Mouse (Mus musculus): Measurements from ENCODE around the gene Pusl1. TPM values are rescaled to one million over a fixed set of nuclear protein-coding genes. Genes with fewer than 3 reads are reported as not detected.

The Pusl1 gene
- polyA plus RNA-seq (2012; rRNA removed) = 41.8 and 63.5 TPM in 2 replicates

DNA sequence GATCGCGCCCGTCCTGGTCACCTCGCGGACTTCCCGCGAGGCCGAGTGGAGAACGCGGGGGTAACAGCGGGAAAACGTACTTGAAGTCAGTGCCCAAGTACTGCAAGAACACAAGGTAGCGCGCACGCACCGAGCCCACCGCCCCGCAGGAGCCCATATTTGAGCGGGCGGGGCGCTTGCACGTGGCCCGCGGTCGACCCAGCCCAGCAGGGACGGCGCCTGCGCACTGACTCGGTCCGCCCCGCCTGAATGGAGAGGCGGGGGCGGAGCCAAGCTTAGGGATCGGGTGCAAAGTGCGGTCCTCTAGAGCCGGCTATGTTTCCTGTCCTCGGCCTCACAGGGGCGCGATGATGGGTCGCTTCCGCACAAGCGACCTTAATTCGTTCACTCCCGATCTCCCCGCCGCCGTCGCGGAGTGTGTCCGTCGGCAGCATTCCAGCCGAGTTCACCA is at the start of gene Pusl1, which contains the start of gene Acap3:
Gene Pusl1 (minus strand): TSS at position 231 of the 451 bp plus-strand sequence.
Gene Acap3 (plus strand): TSS at position 272 of the 451 bp plus-strand sequence.

DNA sequence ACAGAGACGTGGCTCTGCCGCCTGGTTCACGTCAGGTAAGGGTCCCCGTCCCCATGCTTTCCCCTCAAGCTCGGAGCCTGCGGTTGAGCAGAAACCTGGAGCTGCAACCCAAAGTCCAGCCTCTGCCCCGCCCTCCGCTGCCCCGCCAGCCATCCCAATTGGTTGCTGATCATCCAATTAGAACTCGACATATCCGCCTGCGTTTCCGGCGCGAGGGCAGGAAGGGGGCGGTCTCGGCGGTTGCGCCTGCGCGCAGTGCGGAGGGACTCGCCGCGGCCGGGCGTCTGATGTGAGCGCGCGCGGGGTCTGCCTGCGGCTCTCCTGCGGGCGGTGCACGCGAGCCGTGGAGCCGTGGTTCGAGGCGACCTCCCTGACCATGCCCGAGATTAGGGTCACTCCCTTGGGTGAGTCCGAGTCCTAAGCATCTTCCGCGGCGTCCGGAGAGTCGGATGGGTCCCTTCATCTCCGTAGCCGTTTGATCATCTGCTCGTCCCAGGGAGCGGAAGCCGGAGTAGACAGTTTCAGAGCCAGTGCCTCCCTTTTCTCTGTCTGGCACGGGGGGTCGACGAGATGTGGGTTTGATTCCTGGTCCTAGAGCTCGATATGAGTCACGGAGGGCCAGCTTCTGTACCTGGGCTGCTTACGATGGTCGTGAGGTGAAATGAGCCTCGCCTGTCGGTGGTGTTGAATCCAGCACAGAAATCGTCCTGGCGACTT is 22.1 kb downstream of the Pusl1 start, which contains the start of the genes Cptp and Ints11:
Gene Cptp (minus strand): TSS at position 124 of the 717 bp plus-strand sequence.
Gene Ints11 (plus strand): TSS at position 230 of the 717 bp plus-strand sequence.

DNA sequence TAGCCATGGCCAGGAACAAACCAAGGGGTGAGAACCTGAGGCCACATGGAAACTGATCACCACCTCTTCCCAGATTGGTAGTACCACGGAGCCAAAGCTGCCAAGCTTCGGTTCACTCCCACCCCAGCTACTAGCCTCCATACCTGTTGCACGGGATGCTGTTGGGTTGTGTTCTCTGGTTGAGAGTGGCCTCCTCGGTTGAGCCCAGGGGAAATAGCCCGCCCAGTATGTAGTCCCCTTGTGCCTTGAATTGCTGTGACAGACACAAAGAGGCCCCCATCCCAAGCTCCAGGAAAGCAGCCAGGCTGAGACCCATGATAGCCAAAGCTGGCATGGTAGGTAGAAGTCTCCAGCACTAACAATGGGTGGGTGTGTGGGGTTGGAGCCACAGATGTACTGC is 28.6 kb downstream of the Pusl1 start, which contains the start of gene Tas1r3:
Gene Tas1r3 (minus strand): TSS at position 362 of the 400 bp plus-strand sequence.

DNA sequence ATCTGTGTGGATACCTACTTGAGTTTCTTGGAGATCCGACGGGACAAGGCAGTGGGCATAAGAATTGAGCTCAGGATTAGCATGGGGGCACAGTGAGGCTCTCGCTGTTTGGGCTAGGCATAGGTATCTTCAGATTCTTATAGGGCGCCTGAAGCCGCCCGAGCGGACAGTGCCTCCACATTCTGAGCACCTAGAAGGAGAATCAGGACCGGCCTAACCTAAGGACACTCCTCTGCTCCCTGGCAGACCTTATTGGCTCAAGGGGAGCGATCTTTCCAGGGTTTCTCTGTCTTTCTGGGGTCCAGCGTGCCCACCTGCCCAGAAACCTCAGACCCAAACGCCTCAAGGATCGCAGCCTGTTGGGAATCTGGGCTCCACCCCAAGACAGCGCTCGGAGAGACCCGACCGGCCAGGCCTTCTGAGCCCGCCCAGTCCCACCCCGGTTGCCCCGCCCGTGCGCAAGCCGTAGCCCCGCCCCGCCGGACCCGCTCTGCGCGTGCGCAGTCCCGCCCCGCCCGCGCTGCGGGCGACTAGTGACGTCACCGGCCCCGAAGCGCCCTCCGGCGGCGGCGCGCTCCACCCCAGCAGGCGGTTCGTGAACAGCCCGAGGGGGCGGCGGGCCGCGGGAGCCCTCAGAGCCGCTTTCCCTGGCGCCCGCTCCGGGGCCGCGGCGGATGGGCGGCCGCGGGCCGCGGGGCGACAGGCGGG is 44.6 kb downstream of the Pusl1 start, which contains the start of gene Dvl1:
Gene Dvl1 (plus strand): TSS at position 532 of the 708 bp plus-strand sequence.

DNA sequence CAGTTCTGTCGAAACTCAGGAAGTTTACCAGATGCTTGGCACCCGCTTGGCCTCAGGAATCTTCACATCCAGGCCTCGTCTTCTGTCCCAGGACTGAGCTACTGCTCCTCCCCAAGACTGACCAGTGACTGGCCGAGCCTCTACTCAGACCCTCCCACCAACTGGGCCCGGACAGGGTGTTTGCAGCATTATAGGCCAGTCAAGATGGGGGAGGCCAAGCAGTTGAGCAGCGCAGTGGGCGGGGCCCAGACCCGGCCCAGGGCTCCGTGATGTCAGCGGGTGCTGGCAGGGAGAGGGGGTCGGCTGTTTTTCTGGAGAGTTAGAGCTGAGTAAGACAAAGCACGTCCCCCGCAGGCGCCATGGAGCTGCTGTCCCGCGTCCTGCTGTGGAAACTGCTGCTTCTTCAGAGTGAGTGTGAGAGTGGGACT is 52.1 kb downstream of the Pusl1 start, which contains the start of gene Mxra8:
Gene Mxra8 (plus strand): TSS at position 198 of the 428 bp plus-strand sequence.

Other genes with a start within 250 kb of the Pusl1 start
- not detected in 2 replicates for gene Gm10563, start 246.4 kb downstream of the Pusl1 start, polyA plus RNA-seq (2012; rRNA removed)
- gene Mmp23, start 238.4 kb downstream of the Pusl1 start, polyA plus RNA-seq (2012; rRNA removed) = 18.8 and 26.7 TPM in 2 replicates
- gene Mib2, start 222.6 kb downstream of the Pusl1 start, polyA plus RNA-seq (2012; rRNA removed) = 42.5 and 44.6 TPM in 2 replicates
- gene Fndc10, start 197.4 kb downstream of the Pusl1 start, polyA plus RNA-seq (2012; rRNA removed) = 16.5 and 25.8 TPM in 2 replicates
- gene Ssu72, start 187.0 kb downstream of the Pusl1 start, polyA plus RNA-seq (2012; rRNA removed) = 62.7 and 102 TPM in 2 replicates
- 0.37 and 1.4 TPM in 2 replicates for gene Tmem240, start 157.0 kb downstream of the Pusl1 start, polyA plus RNA-seq (2012; rRNA removed)
- gene Atad3a, start 130.7 kb downstream of the Pusl1 start, polyA plus RNA-seq (2012; rRNA removed) = 57.0 and 97.8 TPM in 2 replicates
- 11.4 and 13.1 TPM in 2 replicates for gene Vwa1, start 117.1 kb downstream of the Pusl1 start, polyA plus RNA-seq (2012; rRNA removed)
- 0.18 and 0.28 TPM in 2 replicates for gene Tmem88b, start 105.9 kb downstream of the Pusl1 start, polyA plus RNA-seq (2012; rRNA removed)
- gene Ankrd65, start 101.3 kb downstream of the Pusl1 start, polyA plus RNA-seq (2012; rRNA removed) = 0.09 TPM in 1 of 2 replicates, not detected in the other
- gene Mrpl20, start 88.9 kb downstream of the Pusl1 start, polyA plus RNA-seq (2012; rRNA removed) = 18.2 and 33.5 TPM in 2 replicates
- gene Ccnl2, start 79.3 kb downstream of the Pusl1 start, polyA plus RNA-seq (2012; rRNA removed) = 18.2 and 22.6 TPM in 2 replicates
- 106 and 164 TPM in 2 replicates for gene Aurkaip1, start 60.5 kb downstream of the Pusl1 start, polyA plus RNA-seq (2012; rRNA removed)
- gene Mxra8, start 52.1 kb downstream of the Pusl1 start, polyA plus RNA-seq (2012; rRNA removed) = 106 and 126 TPM in 2 replicates
- gene Dvl1, start 44.4 kb downstream of the Pusl1 start, polyA plus RNA-seq (2012; rRNA removed) = 102 and 114 TPM in 2 replicates
- gene Tas1r3, start 28.4 kb downstream of the Pusl1 start, polyA plus RNA-seq (2012; rRNA removed) = 0.33 and 0.81 TPM in 2 replicates
- gene Cptp, start 22.3 kb downstream of the Pusl1 start, polyA plus RNA-seq (2012; rRNA removed) = 24.9 and 45.1 TPM in 2 replicates
- 15.0 and 21.4 TPM in 2 replicates for gene Ints11, start 22.2 kb downstream of the Pusl1 start, polyA plus RNA-seq (2012; rRNA removed)
- gene Acap3, start within 50 bp of the Pusl1 start, polyA plus RNA-seq (2012; rRNA removed) = 21.4 and 21.8 TPM in 2 replicates
- 41.1 and 63.8 TPM in 2 replicates for gene Ube2j2, start 52.0 kb upstream of the Pusl1 start, polyA plus RNA-seq (2012; rRNA removed)
- gene C1qtnf12, start 70.5 kb upstream of the Pusl1 start, polyA plus RNA-seq (2012; rRNA removed) = 30.7 and 39.0 TPM in 2 replicates
- 4.6 and 6.1 TPM in 2 replicates for gene B3galt6, start 100.9 kb upstream of the Pusl1 start, polyA plus RNA-seq (2012; rRNA removed)
- 25.9 and 26.5 TPM in 2 replicates for gene Sdf4, start 101.1 kb upstream of the Pusl1 start, polyA plus RNA-seq (2012; rRNA removed)
- 2.7 and 2.9 TPM in 2 replicates for gene Tnfrsf4, start 122.1 kb upstream of the Pusl1 start, polyA plus RNA-seq (2012; rRNA removed)
- gene Tnfrsf18, start 134.4 kb upstream of the Pusl1 start, polyA plus RNA-seq (2012; rRNA removed) = 2.6 and 2.8 TPM in 2 replicates
- gene Ttll10, start 167.6 kb upstream of the Pusl1 start, polyA plus RNA-seq (2012; rRNA removed) = 5.6 and 10.5 TPM in 2 replicates
- gene 9430015G10Rik, start 218.2 kb upstream of the Pusl1 start, polyA plus RNA-seq (2012; rRNA removed) = 3.9 and 5.1 TPM in 2 replicates
- 0.82 and 3.3 TPM in 2 replicates for gene Rnf223, start 238.7 kb upstream of the Pusl1 start, polyA plus RNA-seq (2012; rRNA removed)

Measured in stomach, adult 2 months (tissue).